Comparison of ENCODE assay signal across 8 mouse cellular contexts in the genomic region with DNA sequence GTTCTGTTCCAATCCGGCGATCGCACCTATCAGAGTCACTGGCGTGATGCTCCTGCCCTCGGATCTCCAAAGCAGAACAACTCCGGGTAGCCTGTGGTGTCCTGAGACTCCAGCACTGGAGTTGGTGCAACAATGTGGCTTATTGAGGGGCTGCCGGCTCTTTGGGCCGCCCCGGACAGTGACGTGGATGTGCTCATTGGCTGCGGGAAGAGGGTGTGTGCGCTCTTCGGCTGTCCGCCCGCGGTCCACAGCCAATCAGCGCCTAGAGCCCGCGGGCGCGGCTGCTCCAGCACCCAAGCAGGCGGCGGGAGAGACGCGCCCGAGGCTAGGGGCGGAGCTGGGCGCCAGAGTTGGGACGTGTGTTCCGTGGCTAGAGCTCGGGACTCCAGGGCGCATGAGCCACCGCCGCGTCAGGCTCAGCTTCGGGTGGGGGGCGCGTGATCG. TPM values are rescaled to one million over a fixed set of nuclear protein-coding genes. Genes with fewer than 3 reads are reported as not detected.
DNase-seq lines count a peak whose midpoint lies in the region; ATAC-seq lines count a peak whose summit lies in the region.

A gene (minus strand): TSS at position 134 of the 444 bp plus-strand sequence.

- peak within 1 kb of the TSS; percentile 40 for H3K9ac ChIP-seq in hindbrain, embryonic 15.5 days

- H3K4me2 ChIP-seq in hindbrain, embryonic 15.5 days = peak within 1 kb of the TSS; percentile 100

- no peak within 1 kb of the TSS for H3K27ac ChIP-seq in hindbrain, embryonic 15.5 days (replicated peaks)

- peaks cover 13% of the 10 kb centered on the region; the same call in 1 of the 2 replicates for H3K27me3 ChIP-seq in hindbrain, embryonic 15.5 days

- under 1% methylated on average over 39 of the region's 39 CpGs for WGBS in hindbrain, embryonic 15.5 days

- H3K9me3 ChIP-seq in hindbrain, embryonic 15.5 days = no peaks in the 10 kb centered on the region

- peak; percentile 94 for ATAC-seq in hindbrain, embryonic 15.5 days (ENCODE audit: low FRiP score, low read depth)

- no peaks in the 10 kb centered on the region for H3K36me3 ChIP-seq in hindbrain, embryonic 15.5 days

- peak within 1 kb of the TSS; percentile 51 for H3K4me3 ChIP-seq in hindbrain, embryonic 15.5 days

- peaks cover 23% of the 10 kb centered on the region for H3K4me1 ChIP-seq in hindbrain, embryonic 15.5 days (replicated peaks)

- peak; percentile 89 for DNase-seq in WW6 (ENCODE audit: low read depth, low spot score)
- DNase-seq in cerebellum, postnatal 4 days (ENCODE audit: low spot score in 2 of 2) = peak; percentile 56 to 74
- peak; percentile 90 for DNase-seq in gastrocnemius, adult 18-20 months (ENCODE audit: low spot score)
- peak; percentile 74 for DNase-seq in left cerebral cortex, adult 11 months (ENCODE audit: low spot score)
- peak; percentile 92 for DNase-seq in lung, postnatal 36 days
- DNase-seq in retina, embryonic 14.5 days (ENCODE audit: low spot score) = peak; percentile 93
- peak; percentile 78 to 85 for DNase-seq in thymus, postnatal 36 days

RNA-seq across cellular contexts. Expression of the gene that starts here (rescaled TPM):
- total RNA-seq in gastrocnemius, adult 18-20 months (2021) = 100 to 1,000 TPM; 238 to 306 TPM
- 3.5 and 4.1 TPM in 2 replicates for polyA plus RNA-seq in hindbrain, embryonic 15.5 days (2015; fragmentation: Nextera tagmentation; extraction: Ambion mirVana)
